Mouse (Mus musculus): Measurements from ENCODE around the gene Ovol2. TPM values are rescaled to one million over a fixed set of nuclear protein-coding genes. Genes with fewer than 3 reads are reported as not detected.

The Ovol2 gene
- polyA plus RNA-seq (2016; fragmentation: Nextera tagmentation; extraction: Ambion mirVana), result 0.13 and 0.16 TPM in 2 replicates

GRCm38 (mm10) chr2:144331401-144332302 is at the start of gene Ovol2:
TSS of gene Ovol2 (minus strand) at chr2:144332146.
- Histone ChIP-seq H3K36me3 (no peaks in the 10 kb centered on the region), H3K27me3 (replicated peaks) (peaks cover 75% of the 10 kb centered on the region), H3K9ac (peak within 1 kb of the TSS; percentile 42; the same call in 1 of the 2 replicates), H3K4me1 (peaks cover 36% of the 10 kb centered on the region), H3K4me2 (replicated peaks) (peak within 1 kb of the TSS; percentile 96), H3K4me3 (peak within 1 kb of the TSS; percentile 45), H3K9me3 (no peaks in the 10 kb centered on the region), H3K27ac (no peak within 1 kb of the TSS)
- WGBS, result under 1% methylated on average over 62 of the region's 62 CpGs
- ATAC-seq (ENCODE audit: low FRiP score, low read depth), result peak; percentile 57

GRCm38 (mm10) chr2:144381741-144382140 is 49.8 kb upstream of the Ovol2 start:
- Histone ChIP-seq H3K36me3 (peaks cover 74% of the 10 kb centered on the region), H3K4me2 (replicated peaks) (no peak overlapping the region)
- WGBS, result 97% methylated on average over 4 of the region's 4 CpGs

GRCm38 (mm10) chr2:144381293-144381692 is 49.3 kb upstream of the Ovol2 start:
- Histone ChIP-seq H3K4me1 (no peaks in the 10 kb centered on the region), H3K9me3 (no peaks in the 10 kb centered on the region), H3K4me2 (replicated peaks) (no peak overlapping the region), H3K4me3 (no peak overlapping the region), H3K9ac (no peak overlapping the region), H3K27me3 (replicated peaks) (no peaks in the 10 kb centered on the region), H3K27ac (no peak overlapping the region), H3K36me3 (peaks cover 74% of the 10 kb centered on the region)
- no peak for ATAC-seq (ENCODE audit: low FRiP score, low read depth)
- WGBS, result 88% methylated on average over 3 of the region's 3 CpGs

More at GRCm38 (mm10) chr2:144381741-144382140, 49.8 kb upstream of the Ovol2 start:
- Histone ChIP-seq H3K4me3 (no peak overlapping the region), H3K9me3 (no peaks in the 10 kb centered on the region), H3K27ac (no peak overlapping the region), H3K27me3 (replicated peaks) (no peaks in the 10 kb centered on the region), H3K9ac (no peak overlapping the region), H3K4me1 (no peaks in the 10 kb centered on the region)
- ATAC-seq (ENCODE audit: low FRiP score, low read depth), result no peak

- peaks cover 3% of the 10 kb centered on the region; the same call in 1 of the 2 replicates for H3K4me1 ChIP-seq
- H3K36me3 ChIP-seq, result peaks cover 64% of the 10 kb centered on the region
- no peak for ATAC-seq (ENCODE audit: low FRiP score, low read depth)
- H3K27ac ChIP-seq, result no peak overlapping the region
- H3K4me2 ChIP-seq (replicated peaks), result no peak overlapping the region
- WGBS, result 92% methylated on average over 10 of the region's 10 CpGs
- H3K9me3 ChIP-seq, result no peaks in the 10 kb centered on the region
- H3K9ac ChIP-seq, result no peak overlapping the region
- no peaks in the 10 kb centered on the region for H3K27me3 ChIP-seq (replicated peaks)
- no peak overlapping the region for H3K4me3 ChIP-seq
Measured at GRCm38 (mm10) chr2:144375063-144375703, 43.2 kb upstream of the Ovol2 start.

- no peak overlapping the region for H3K4me3 ChIP-seq
- peaks cover 43% of the 10 kb centered on the region for H3K36me3 ChIP-seq
- no peaks in the 10 kb centered on the region for H3K9me3 ChIP-seq
- H3K27me3 ChIP-seq (replicated peaks), result no peaks in the 10 kb centered on the region
- no peak overlapping the region for H3K4me2 ChIP-seq (replicated peaks)
- no peak overlapping the region for H3K27ac ChIP-seq
- WGBS, result 96% methylated on average over 9 of the region's 9 CpGs
- no peak for ATAC-seq (ENCODE audit: low FRiP score, low read depth)
- no peak overlapping the region for H3K9ac ChIP-seq
- H3K4me1 ChIP-seq, result peaks cover 9% of the 10 kb centered on the region
Measured at GRCm38 (mm10) chr2:144373063-144373462, 41.1 kb upstream of the Ovol2 start.

GRCm38 (mm10) chr2:144371566-144371965 is 39.6 kb upstream of the Ovol2 start:
- ATAC-seq (ENCODE audit: low FRiP score, low read depth), result no peak
- WGBS, result 92% methylated on average over 4 of the region's 4 CpGs

GRCm38 (mm10) chr2:144369511-144369910 is 37.6 kb upstream of the Ovol2 start:
- ATAC-seq (ENCODE audit: low FRiP score, low read depth), result no peak; the same call in 1 of the 2 replicates
- peaks cover 9% of the 10 kb centered on the region for H3K4me1 ChIP-seq
- no peaks in the 10 kb centered on the region for H3K27me3 ChIP-seq (replicated peaks)
- peaks cover 16% of the 10 kb centered on the region for H3K36me3 ChIP-seq
- H3K27ac ChIP-seq, result no peak overlapping the region; the same call in 1 of the 2 replicates
- 2% methylated on average over 12 of the region's 12 CpGs for WGBS
- H3K9me3 ChIP-seq, result no peaks in the 10 kb centered on the region
- H3K9ac ChIP-seq, result peak overlapping the region; percentile 88
- H3K4me3 ChIP-seq, result peak overlapping the region; percentile 80
- peak overlapping the region; percentile 60 for H3K4me2 ChIP-seq (replicated peaks)

More at GRCm38 (mm10) chr2:144371566-144371965, 39.6 kb upstream of the Ovol2 start:
- Histone ChIP-seq H3K27me3 (replicated peaks) (no peaks in the 10 kb centered on the region), H3K9ac (no peak overlapping the region), H3K27ac (no peak overlapping the region), H3K36me3 (peaks cover 33% of the 10 kb centered on the region), H3K4me3 (no peak overlapping the region), H3K4me1 (peaks cover 9% of the 10 kb centered on the region), H3K4me2 (replicated peaks) (no peak overlapping the region), H3K9me3 (no peaks in the 10 kb centered on the region)

- peak overlapping the region; percentile 88 for H3K9ac ChIP-seq
- H3K9me3 ChIP-seq, result no peaks in the 10 kb centered on the region
- peak overlapping the region; percentile 87 for H3K27ac ChIP-seq
- peaks cover 11% of the 10 kb centered on the region for H3K36me3 ChIP-seq
- peak; percentile 91 for ATAC-seq (ENCODE audit: low FRiP score, low read depth)
- peak overlapping the region; percentile 60 for H3K4me2 ChIP-seq (replicated peaks)
- under 1% methylated on average over 43 of the region's 43 CpGs for WGBS
- no peaks in the 10 kb centered on the region for H3K27me3 ChIP-seq (replicated peaks)
- H3K4me1 ChIP-seq, result peaks cover 9% of the 10 kb centered on the region
- H3K4me3 ChIP-seq, result peak overlapping the region; percentile 80
Measured at GRCm38 (mm10) chr2:144369020-144369421, 37.1 kb upstream of the Ovol2 start.

- peaks cover 9% of the 10 kb centered on the region for H3K4me1 ChIP-seq
- H3K9me3 ChIP-seq, result no peaks in the 10 kb centered on the region
- peak; percentile 94 for ATAC-seq (ENCODE audit: low FRiP score, low read depth)
- peak within 1 kb of the TSS; percentile 60 for H3K4me2 ChIP-seq (replicated peaks)
- H3K4me3 ChIP-seq, result peak within 1 kb of the TSS; percentile 80
- no peaks in the 10 kb centered on the region for H3K27me3 ChIP-seq (replicated peaks)
- peaks cover 6% of the 10 kb centered on the region for H3K36me3 ChIP-seq
- H3K27ac ChIP-seq, result peak within 1 kb of the TSS; percentile 87
- peak within 1 kb of the TSS; percentile 88 for H3K9ac ChIP-seq
- WGBS, result 9% methylated on average over 38 of the region's 38 CpGs
Measured at GRCm38 (mm10) chr2:144368400-144369019, 36.6 kb upstream of the Ovol2 start, which contains the start of the genes Kat14 and Pet117. TSS of gene Kat14 (plus strand) at chr2:144368983. TSS of gene Pet117 (plus strand) at chr2:144368996.

GRCm38 (mm10) chr2:144352843-144353242 is 20.9 kb upstream of the Ovol2 start:
- Histone ChIP-seq H3K4me1 (no peaks in the 10 kb centered on the region), H3K36me3 (no peaks in the 10 kb centered on the region), H3K4me3 (no peak overlapping the region), H3K9ac (no peak overlapping the region), H3K4me2 (replicated peaks) (no peak overlapping the region), H3K9me3 (no peaks in the 10 kb centered on the region), H3K27me3 (replicated peaks) (no peaks in the 10 kb centered on the region), H3K27ac (no peak overlapping the region)
- ATAC-seq (ENCODE audit: low FRiP score, low read depth), result no peak
- 86% methylated on average over 11 of the region's 11 CpGs for WGBS

GRCm38 (mm10) chr2:144348525-144348924 is 16.6 kb upstream of the Ovol2 start:
- Histone ChIP-seq H3K27me3 (replicated peaks) (no peaks in the 10 kb centered on the region), H3K4me1 (no peaks in the 10 kb centered on the region)
- ATAC-seq (ENCODE audit: low FRiP score, low read depth), result no peak

GRCm38 (mm10) chr2:144343158-144343557 is 11.2 kb upstream of the Ovol2 start:
- Histone ChIP-seq H3K9me3 (no peaks in the 10 kb centered on the region), H3K27me3 (replicated peaks) (no peaks in the 10 kb centered on the region), H3K4me3 (no peak overlapping the region), H3K4me1 (no peaks in the 10 kb centered on the region), H3K4me2 (replicated peaks) (no peak overlapping the region), H3K9ac (no peak overlapping the region), H3K36me3 (no peaks in the 10 kb centered on the region), H3K27ac (no peak overlapping the region)
- WGBS, result 80% methylated on average over 4 of the region's 4 CpGs
- ATAC-seq (ENCODE audit: low FRiP score, low read depth), result no peak

More at GRCm38 (mm10) chr2:144348525-144348924, 16.6 kb upstream of the Ovol2 start:
- WGBS, result 69% methylated on average over 3 of the region's 3 CpGs
- Histone ChIP-seq H3K36me3 (no peaks in the 10 kb centered on the region), H3K4me3 (no peak overlapping the region), H3K9me3 (no peaks in the 10 kb centered on the region), H3K27ac (no peak overlapping the region), H3K9ac (no peak overlapping the region), H3K4me2 (replicated peaks) (no peak overlapping the region)

Data from neural tube, embryonic 12.5 days (tissue).